Mouse (Mus musculus) heart, embryonic 13.5 days (tissue): Measurements from ENCODE around the gene Bcar1. TPM values are rescaled to one million over a fixed set of nuclear protein-coding genes. Genes with fewer than 3 reads are reported as not detected.

ENCODE experiments used
- ATAC-seq: fragments of 200-750 bp; cut with Nextera tagmentation; 2 replicates; pipeline ENCODE4 v1.8.0; 2017; ENCODE audit warnings: moderate TSS enrichment; ENCODE audit not compliant: insufficient number of reproducible peaks, low FRiP score, low TSS enrichment; ENCODE audit errors: extremely low read depth
- H3K27ac ChIP-seq: fragments of 300-500 bp; sonication (generic); replicated peaks from 2 replicates; pipeline ENCODE4 v1.5.1; 2015; ENCODE audit warnings: moderate library complexity, mild to moderate bottlenecking, inconsistent platforms
- H3K27me3 ChIP-seq: fragments of 300-500 bp; sonication (generic); replicated peaks from 2 replicates; pipeline ENCODE4 v1.6.1; 2015; ENCODE audit warnings: mild to moderate bottlenecking, inconsistent platforms
- H3K36me3 ChIP-seq: fragments of 300-500 bp; sonication (generic); 2 replicates; pipeline ENCODE4 v1.6.1; 2015; ENCODE audit warnings: mild to moderate bottlenecking, inconsistent platforms
- H3K4me1 ChIP-seq: fragments of 300-500 bp; sonication (generic); 2 replicates; pipeline ENCODE4 v1.6.1; 2015; ENCODE audit warnings: inconsistent platforms
- H3K4me2 ChIP-seq: fragments of 300-500 bp; sonication (generic); 2 replicates; pipeline ENCODE4 v1.6.1; 2015; ENCODE audit warnings: inconsistent platforms, mild to moderate bottlenecking, moderate library complexity
- H3K4me3 ChIP-seq: fragments of 300-500 bp; sonication (generic); 2 replicates; pipeline ENCODE4 v1.5.1; 2015; ENCODE audit warnings: moderate library complexity, mild to moderate bottlenecking, inconsistent platforms
- H3K9ac ChIP-seq: fragments of 300-500 bp; sonication (generic); 2 replicates; pipeline ENCODE4 v1.6.1; 2015; ENCODE audit warnings: inconsistent platforms, mild to moderate bottlenecking, moderate library complexity
- H3K9me3 ChIP-seq: fragments of 300-500 bp; sonication (generic); 2 replicates; pipeline ENCODE4 v1.6.1; 2016; ENCODE audit warnings: inconsistent platforms
- WGBS: fragments of 180-500 bp; shearing (Covaris S2); methylation state at CpG from one replicate; pipeline ENCODE4 v1.1.7; 2015; ENCODE audit warnings: mixed read lengths; 5-methylcytosine and 5-hydroxymethylcytosine counted together
- microRNA-seq: library from miRNA; unstranded; fragments of <30 nt; microRNA quantifications from one replicate; pipeline ENCODE4, GENCODE M21; 2016
- polyA plus RNA-seq: library from polyadenylated mRNA; unstranded; fragments of >200 nt; fragmentation: Nextera tagmentation; extraction: Ambion mirVana; gene quantifications from 2 replicates; pipeline ENCODE4 v1.2.1, GENCODE M21; 2015

Gene Bcar1
- polyA plus RNA-seq, 1 experiment from 2014 or later: 40.2 TPM

DNA sequence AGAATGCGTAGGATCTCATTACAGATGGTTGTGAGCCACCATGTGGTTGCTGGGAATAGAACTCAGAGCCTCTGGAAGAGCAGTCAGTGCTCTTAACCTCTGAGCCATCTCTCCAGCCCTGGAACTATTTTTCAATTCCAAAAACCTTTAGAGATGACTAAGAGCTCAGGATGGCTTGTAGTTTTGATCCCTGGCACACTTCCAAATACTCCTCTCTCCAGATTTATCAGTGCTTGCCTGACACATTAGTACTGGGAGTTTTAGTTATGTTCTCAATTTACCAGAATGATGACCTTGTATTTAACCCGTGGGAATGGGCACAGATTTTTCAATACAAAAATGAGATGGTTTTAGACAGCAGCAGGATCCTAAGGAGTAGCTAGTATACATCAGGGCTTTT is 76.9 kb downstream of the Bcar1 start:
- 0 out of 2 replicates have a peak, but pooled peaks cover 3% of the 10 kb centered on the region for H3K4me1 ChIP-seq
- no peak overlapping the region for H3K27ac ChIP-seq
- peaks cover 59% of the 10 kb centered on the region for H3K36me3 ChIP-seq
- ATAC-seq: no peak
- 79% methylated on average over 2 of the region's 2 CpGs for WGBS
- peaks cover 9% of the 10 kb centered on the region; the same call in 1 of the 2 replicates for H3K9me3 ChIP-seq
- no peak overlapping the region for H3K4me2 ChIP-seq
- H3K27me3 ChIP-seq: no peaks in the 10 kb centered on the region
- H3K4me3 ChIP-seq: no peak overlapping the region
- H3K9ac ChIP-seq: no peak overlapping the region

DNA sequence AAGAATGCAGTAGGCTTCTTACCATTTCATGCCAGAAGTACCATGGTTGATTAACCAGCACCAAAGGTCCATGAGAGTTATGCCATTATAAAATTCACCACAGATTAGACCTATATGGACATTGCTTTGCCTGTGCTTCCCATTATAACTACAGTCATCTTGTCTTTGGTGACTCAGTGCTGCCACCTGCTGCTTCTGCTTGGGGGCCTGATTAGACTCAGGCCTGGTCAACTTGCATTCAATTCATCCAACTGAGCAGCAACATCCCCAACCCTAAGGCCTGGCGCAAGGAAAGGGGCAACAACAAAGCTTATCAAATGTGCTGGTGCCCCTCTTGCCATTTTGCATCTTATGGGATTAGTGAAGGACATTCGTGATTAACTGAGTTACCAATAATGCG is 81.1 kb downstream of the Bcar1 start:
- Histone ChIP-seq H3K27ac (no peak overlapping the region), H3K4me2 (no peak overlapping the region), H3K27me3 (no peaks in the 10 kb centered on the region), H3K4me1 (peaks cover 25% of the 10 kb centered on the region), H3K9me3 (no peaks in the 10 kb centered on the region), H3K36me3 (peaks cover 36% of the 10 kb centered on the region), H3K9ac (no peak overlapping the region), H3K4me3 (no peak overlapping the region)
- no peak for ATAC-seq
- WGBS: 87% methylated on average over 3 of the region's 3 CpGs

Small RNA genes within 50 kb of the gene (microRNA-seq; reads per million reads assigned to microRNA genes)
- gene Mir7076: not detected

Other genes with a start within 250 kb of the Bcar1 start
- 3.6 and 4.3 TPM in 2 replicates for gene Wdr59, start 221.7 kb downstream of the Bcar1 start, polyA plus RNA-seq
- 19.7 and 20.1 TPM in 2 replicates for gene Znrf1, start 207.7 kb downstream of the Bcar1 start, polyA plus RNA-seq
- gene Ldhd, start 113.4 kb downstream of the Bcar1 start, polyA plus RNA-seq: 0.44 and 0.65 TPM in 2 replicates
- 12.9 and 13.8 TPM in 2 replicates for gene Zfp1, start 100.4 kb downstream of the Bcar1 start, polyA plus RNA-seq
- gene Ctrb1, start 52.8 kb downstream of the Bcar1 start, polyA plus RNA-seq: 1.9 TPM in 1 of 2 replicates, not detected in the other
- 132 and 142 TPM in 2 replicates for gene Cfdp1, start 110.5 kb upstream of the Bcar1 start, polyA plus RNA-seq
- gene Tmem170, start 132.9 kb upstream of the Bcar1 start, polyA plus RNA-seq: 3.4 and 3.8 TPM in 2 replicates
- gene Chst5, start 166.6 kb upstream of the Bcar1 start, polyA plus RNA-seq: 0.17 and 0.19 TPM in 2 replicates
- gene Tmem231, start 190.1 kb upstream of the Bcar1 start, polyA plus RNA-seq: 5.0 and 5.4 TPM in 2 replicates
- gene Gabarapl2, start 196.9 kb upstream of the Bcar1 start, polyA plus RNA-seq: 186 and 205 TPM in 2 replicates
- gene Adat1, start 248.5 kb upstream of the Bcar1 start, polyA plus RNA-seq: 6.2 and 6.9 TPM in 2 replicates